Mouse (Mus musculus): ENCODE measurements around the gene Cct8. TPM values are rescaled to one million over a fixed set of nuclear protein-coding genes. Genes with fewer than 3 reads are reported as not detected.
A peak's percentile ranks its signal among the peaks of the same experiment; 100 is the strongest.
"Not testable (repeated sequence)": the region's sequence is repeated elsewhere in the genome, so short reads cannot be mapped to it uniquely, and the experiment has no call there.

Gene Cct8
- polyA plus RNA-seq, 1 experiment from 2014 or later, result 496 TPM

- not testable (repeated sequence) for H3K4me2 ChIP-seq (replicated peaks); H3K27me3 ChIP-seq; ATAC-seq; H3K27ac ChIP-seq; H3K9ac ChIP-seq (replicated peaks); H3K4me3 ChIP-seq (replicated peaks); H3K9me3 ChIP-seq
- Histone ChIP-seq H3K36me3 (peaks cover 69% of the 10 kb centered on the region), H3K4me1 (replicated peaks) (peaks cover 19% of the 10 kb centered on the region)
- 95% methylated on average over 12 of the region's 12 CpGs for WGBS
Observed at GRCm38 (mm10) chr16:87492191-87492792, 3.4 kb downstream of the Cct8 start.

GRCm38 (mm10) chr16:87488605-87489004, 7.1 kb downstream of the Cct8 start:
- Histone ChIP-seq H3K36me3 (peaks cover 97% of the 10 kb centered on the region), H3K27ac (no peak overlapping the region), H3K4me2 (replicated peaks) (no peak overlapping the region), H3K9ac (replicated peaks) (no peak overlapping the region), H3K4me3 (replicated peaks) (no peak overlapping the region), H3K9me3 (no peaks in the 10 kb centered on the region), H3K4me1 (replicated peaks) (no peaks in the 10 kb centered on the region), H3K27me3 (no peaks in the 10 kb centered on the region)
- 93% methylated on average over 2 of the region's 2 CpGs for WGBS
- ATAC-seq, result no peak

- no peaks in the 10 kb centered on the region for H3K27me3 ChIP-seq
- WGBS, result 96% methylated on average over 5 of the region's 5 CpGs
- no peak overlapping the region for H3K4me2 ChIP-seq (replicated peaks)
- H3K4me3 ChIP-seq (replicated peaks), result no peak overlapping the region
- no peaks in the 10 kb centered on the region for H3K9me3 ChIP-seq
- H3K36me3 ChIP-seq, result peaks cover 94% of the 10 kb centered on the region
- no peaks in the 10 kb centered on the region for H3K4me1 ChIP-seq (replicated peaks)
- ATAC-seq, result no peak
- no peak overlapping the region for H3K9ac ChIP-seq (replicated peaks)
- no peak overlapping the region for H3K27ac ChIP-seq
Observed at GRCm38 (mm10) chr16:87486739-87487138, 8.9 kb downstream of the Cct8 start.

GRCm38 (mm10) chr16:87484367-87484766, 11.3 kb downstream of the Cct8 start:
- Histone ChIP-seq H3K4me3 (replicated peaks) (no peak overlapping the region), H3K9ac (replicated peaks) (no peak overlapping the region), H3K27me3 (no peaks in the 10 kb centered on the region), H3K27ac (no peak overlapping the region), H3K9me3 (no peaks in the 10 kb centered on the region), H3K4me1 (replicated peaks) (no peaks in the 10 kb centered on the region), H3K4me2 (replicated peaks) (no peak overlapping the region), H3K36me3 (peaks cover 81% of the 10 kb centered on the region)
- no peak for ATAC-seq
- WGBS, result 90% methylated on average over 5 of the region's 5 CpGs

- ATAC-seq, result no peak
- H3K9me3 ChIP-seq, result no peaks in the 10 kb centered on the region
- H3K9ac ChIP-seq (replicated peaks), result no peak overlapping the region
- H3K27me3 ChIP-seq, result no peaks in the 10 kb centered on the region
- no peak overlapping the region for H3K4me3 ChIP-seq (replicated peaks)
- no peak overlapping the region for H3K4me2 ChIP-seq (replicated peaks)
- no peak overlapping the region for H3K27ac ChIP-seq
- H3K4me1 ChIP-seq (replicated peaks), result no peaks in the 10 kb centered on the region
- WGBS, result 94% methylated on average over 4 of the region's 4 CpGs
- peaks cover 81% of the 10 kb centered on the region for H3K36me3 ChIP-seq
Observed at GRCm38 (mm10) chr16:87470579-87470978, 25.1 kb downstream of the Cct8 start.

GRCm38 (mm10) chr16:87458752-87459151, 36.9 kb downstream of the Cct8 start:
- Histone ChIP-seq H3K9ac (replicated peaks) (no peak overlapping the region), H3K36me3 (peaks cover 37% of the 10 kb centered on the region), H3K4me3 (replicated peaks) (no peak overlapping the region), H3K27ac (no peak overlapping the region), H3K4me2 (replicated peaks) (no peak overlapping the region), H3K4me1 (replicated peaks) (peaks cover 19% of the 10 kb centered on the region), H3K27me3 (no peaks in the 10 kb centered on the region), H3K9me3 (no peaks in the 10 kb centered on the region)
- WGBS, result 98% methylated on average over 3 of the region's 3 CpGs
- no peak for ATAC-seq

GRCm38 (mm10) chr16:87455180-87455611, 40.5 kb downstream of the Cct8 start:
- H3K27me3 ChIP-seq, result 0 out of 2 replicates have a peak, but pooled peaks cover 4% of the 10 kb centered on the region
- H3K4me2 ChIP-seq (replicated peaks), result peak overlapping the region; percentile 92
- under 1% methylated on average over 38 of the region's 38 CpGs for WGBS
- no peak for ATAC-seq
- peaks cover 12% of the 10 kb centered on the region for H3K36me3 ChIP-seq
- H3K27ac ChIP-seq, result peak overlapping the region; percentile 80
- peak overlapping the region; percentile 93 for H3K4me3 ChIP-seq (replicated peaks)
- peaks cover 19% of the 10 kb centered on the region for H3K4me1 ChIP-seq (replicated peaks)
- no peaks in the 10 kb centered on the region for H3K9me3 ChIP-seq
- peak overlapping the region; percentile 85 for H3K9ac ChIP-seq (replicated peaks)

GRCm38 (mm10) chr16:87454419-87455179, 41.1 kb downstream of the Cct8 start, which contains the start of gene Usp16:
Gene Usp16, plus strand, starts transcription at chr16:87454703.
- Histone ChIP-seq H3K4me2 (replicated peaks) (peak within 1 kb of the TSS; percentile 92), H3K9me3 (no peaks in the 10 kb centered on the region), H3K9ac (replicated peaks) (peak within 1 kb of the TSS; percentile 85), H3K4me3 (replicated peaks) (peak within 1 kb of the TSS; percentile 93), H3K27me3 (0 out of 2 replicates have a peak, but pooled peaks cover 4% of the 10 kb centered on the region), H3K36me3 (peaks cover 8% of the 10 kb centered on the region), H3K27ac (peak within 1 kb of the TSS; percentile 80), H3K4me1 (replicated peaks) (peaks cover 19% of the 10 kb centered on the region)
- 11% methylated on average over 43 of the region's 45 CpGs for WGBS
- peak; percentile 98 for ATAC-seq

GRCm38 (mm10) chr16:87453226-87453625, 42.4 kb downstream of the Cct8 start:
- H3K4me1 ChIP-seq (replicated peaks), result peaks cover 19% of the 10 kb centered on the region
- H3K9ac ChIP-seq (replicated peaks), result no peak overlapping the region
- no peak for ATAC-seq
- H3K9me3 ChIP-seq, result no peaks in the 10 kb centered on the region
- no peak overlapping the region for H3K4me2 ChIP-seq (replicated peaks)
- no peak overlapping the region for H3K4me3 ChIP-seq (replicated peaks)
- H3K27me3 ChIP-seq, result 0 out of 2 replicates have a peak, but pooled peaks cover 4% of the 10 kb centered on the region
- H3K36me3 ChIP-seq, result no peaks in the 10 kb centered on the region
- WGBS, result 86% methylated on average over 2 of the region's 2 CpGs
- H3K27ac ChIP-seq, result no peak overlapping the region

- Histone ChIP-seq H3K27me3 (no peaks in the 10 kb centered on the region), H3K9me3 (no peaks in the 10 kb centered on the region), H3K27ac (no peak overlapping the region), H3K4me3 (replicated peaks) (no peak overlapping the region), H3K36me3 (no peaks in the 10 kb centered on the region), H3K9ac (replicated peaks) (no peak overlapping the region), H3K4me2 (replicated peaks) (no peak overlapping the region), H3K4me1 (replicated peaks) (peaks cover 9% of the 10 kb centered on the region)
- WGBS, result 96% methylated on average over 3 of the region's 3 CpGs
- ATAC-seq, result no peak
Observed at GRCm38 (mm10) chr16:87445528-87445927, 50.1 kb downstream of the Cct8 start.

- peaks cover 9% of the 10 kb centered on the region for H3K4me1 ChIP-seq (replicated peaks)
Observed at GRCm38 (mm10) chr16:87445110-87445509, 50.6 kb downstream of the Cct8 start.

GRCm38 (mm10) chr16:87444071-87444470, 51.6 kb downstream of the Cct8 start:
- ATAC-seq, result no peak
- WGBS, result 68% methylated on average over 1 of the region's 1 CpGs
- no peaks in the 10 kb centered on the region for H3K36me3 ChIP-seq
- H3K4me1 ChIP-seq (replicated peaks), result peaks cover 15% of the 10 kb centered on the region
- no peak overlapping the region for H3K9ac ChIP-seq (replicated peaks)
- H3K4me3 ChIP-seq (replicated peaks), result no peak overlapping the region
- H3K4me2 ChIP-seq (replicated peaks), result no peak overlapping the region
- no peak overlapping the region for H3K27ac ChIP-seq
- H3K27me3 ChIP-seq, result no peaks in the 10 kb centered on the region
- no peaks in the 10 kb centered on the region for H3K9me3 ChIP-seq

More at GRCm38 (mm10) chr16:87445110-87445509, 50.6 kb downstream of the Cct8 start:
- no peak for ATAC-seq
- Histone ChIP-seq H3K36me3 (no peaks in the 10 kb centered on the region), H3K9ac (replicated peaks) (no peak overlapping the region), H3K27me3 (no peaks in the 10 kb centered on the region), H3K9me3 (no peaks in the 10 kb centered on the region), H3K4me3 (replicated peaks) (no peak overlapping the region), H3K4me2 (replicated peaks) (no peak overlapping the region), H3K27ac (no peak overlapping the region)
